Mouse (Mus musculus) liver, postnatal 0 days (tissue): Measurements from ENCODE around the gene Il20ra.

Source experiments
- CTCF ChIP-seq: sonication (generic); IDR thresholded peaks from 2 replicates; pipeline ENCODE4 v1.5.1; 2016; ENCODE audit warnings: antibody characterized with exemption, low read depth
- EP300 ChIP-seq: IDR thresholded peaks from 2 replicates; pipeline ENCODE4 v1.6.1; 2016; ENCODE audit warnings: antibody characterized with exemption, low read depth, mild to moderate bottlenecking

- TF ChIP-seq EP300 (no peak), CTCF (no peak)
These were observed 21.1 kb upstream of the Il20ra start for GRCm38 (mm10) chr10:19691287-19691686.
